Mouse (Mus musculus) urinary bladder, adult 18-20 months (tissue): ENCODE data around the gene Fam136a.
"Not testable (repeated sequence)": the region's sequence is repeated elsewhere in the genome, so short reads cannot be mapped to it uniquely, and the experiment has no call there.

Source experiments
- DNase-seq, 2 experiments: peaks; one replicate each; pipeline ENCODE4 v3.0.0; 2022; ENCODE audit warnings: low spot score in 2 of 2, mixed read lengths in 2 of 2

The Fam136a gene

GRCm38 (mm10) chr6:86365371-86366124 lies at the start of gene Fam136a:
Gene Fam136a, plus strand, starts transcription at chr6:86365646.
- DNase-seq: peak; percentile 89 to 93

- DNase-seq: no peak
Measured at GRCm38 (mm10) chr6:86317066-86317465, 48.4 kb upstream of the Fam136a start.

GRCm38 (mm10) chr6:86318855-86319254 lies 46.6 kb upstream of the Fam136a start:
- peak; percentile 24 to 62 for DNase-seq

GRCm38 (mm10) chr6:86322031-86322563 lies 43.3 kb upstream of the Fam136a start:
- no peak for DNase-seq

- DNase-seq: no peak
Measured at GRCm38 (mm10) chr6:86322991-86323390, 42.5 kb upstream of the Fam136a start.

GRCm38 (mm10) chr6:86324400-86324799 lies 41.0 kb upstream of the Fam136a start:
- no peak for DNase-seq

GRCm38 (mm10) chr6:86325646-86326045 lies 39.8 kb upstream of the Fam136a start:
- DNase-seq: no peak

GRCm38 (mm10) chr6:86326866-86327265 lies 38.6 kb upstream of the Fam136a start:
- no peak for DNase-seq

GRCm38 (mm10) chr6:86328369-86328768 lies 37.1 kb upstream of the Fam136a start:
- no peak for DNase-seq

- DNase-seq: no peak
Measured at GRCm38 (mm10) chr6:86329943-86330342, 35.5 kb upstream of the Fam136a start.

GRCm38 (mm10) chr6:86335121-86335849 lies 30.2 kb upstream of the Fam136a start:
- no peak for DNase-seq

- DNase-seq: no peak
Measured at GRCm38 (mm10) chr6:86335860-86336259, 29.6 kb upstream of the Fam136a start.

- DNase-seq: not testable (repeated sequence)
Measured at GRCm38 (mm10) chr6:86336340-86336739, 29.1 kb upstream of the Fam136a start.

- DNase-seq: no peak
Measured at GRCm38 (mm10) chr6:86343656-86344055, 21.8 kb upstream of the Fam136a start.

GRCm38 (mm10) chr6:86346063-86346462 lies 19.4 kb upstream of the Fam136a start:
- DNase-seq: no peak

- no peak for DNase-seq
Measured at GRCm38 (mm10) chr6:86349257-86349656, 16.2 kb upstream of the Fam136a start.

GRCm38 (mm10) chr6:86354948-86355347 lies 10.5 kb upstream of the Fam136a start:
- no peak for DNase-seq

- DNase-seq: no peak
Measured at GRCm38 (mm10) chr6:86356956-86357355, 8.5 kb upstream of the Fam136a start.

GRCm38 (mm10) chr6:86360691-86361090 lies 4.8 kb upstream of the Fam136a start:
- DNase-seq: no peak

GRCm38 (mm10) chr6:86361373-86361772 lies 4.1 kb upstream of the Fam136a start:
- no peak for DNase-seq

GRCm38 (mm10) chr6:86364442-86365141 lies 854 bp upstream of the Fam136a start:
- DNase-seq: peak; percentile 45 to 61
